Mouse (Mus musculus) cortical plate, adult 2 months (tissue): ENCODE results near the gene Tubgcp4. TPM values are rescaled to one million over a fixed set of nuclear protein-coding genes. Genes with fewer than 3 reads are reported as not detected.

ENCODE experiments used
- H3K27ac ChIP-seq: fragments of 200-500 bp; 2 replicates; pipeline ENCODE4 v1.5.1; 2012; ENCODE audit warnings: low read length, control low read depth, inconsistent platforms; ENCODE audit not compliant: insufficient read depth
- H3K4me1 ChIP-seq: fragments of 200-500 bp; 2 replicates; pipeline ENCODE4 v1.6.1; 2011; ENCODE audit warnings: low read length; ENCODE audit not compliant: control insufficient read depth, insufficient read depth
- H3K4me3 ChIP-seq: fragments of 200-500 bp; 2 replicates; pipeline ENCODE4 v1.5.1; 2011; ENCODE audit warnings: mild to moderate bottlenecking, low read length, control low read depth; ENCODE audit not compliant: insufficient read depth
- CTCF ChIP-seq: fragments of 200-500 bp; IDR thresholded peaks from 2 replicates; pipeline ENCODE4 v1.5.1; 2011; ENCODE audit warnings: mild to moderate bottlenecking, control low read depth, low read length; ENCODE audit not compliant: insufficient read depth; ENCODE audit errors: extremely low read depth
- POLR2A ChIP-seq: fragments of 200-500 bp; IDR thresholded peaks from 2 replicates; pipeline ENCODE4 v1.6.1; 2011; ENCODE audit warnings: mild to moderate bottlenecking, low read length, control low read depth; ENCODE audit not compliant: insufficient read depth; ENCODE audit errors: extremely low read depth
- polyA plus RNA-seq: library from polyadenylated mRNA; depleted of rRNA; stranded (reverse); fragments of >200 nt; gene quantifications from 2 replicates; pipeline ENCODE4 v1.2.3, GENCODE M21; 2012

Gene Tubgcp4
- polyA plus RNA-seq, 1 experiment = 31.3 TPM

DNA sequence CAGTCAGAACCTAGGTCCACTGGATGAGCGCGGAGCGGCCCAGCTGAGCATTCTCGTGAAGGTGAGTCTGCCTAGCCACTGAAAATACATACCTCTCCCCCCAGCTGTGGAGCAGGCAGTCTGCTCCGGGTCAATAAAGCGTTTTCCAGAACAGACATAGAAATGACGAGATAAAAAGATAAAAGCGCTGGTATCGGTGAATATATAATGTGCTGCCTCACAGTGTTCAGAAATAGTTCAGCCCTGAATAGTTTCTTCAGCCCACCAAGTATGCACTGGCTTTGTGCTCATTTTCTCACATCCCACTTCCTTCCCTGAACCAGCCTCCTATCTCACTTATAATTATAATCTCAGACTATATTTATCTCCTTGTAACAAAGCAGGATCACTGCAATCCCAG lies 25.0 kb downstream of the Tubgcp4 start:
- peaks cover 16% of the 10 kb centered on the region for H3K4me1 ChIP-seq
- no peak for TF ChIP-seq POLR2A
- no peak for TF ChIP-seq CTCF
- peak overlapping the region; percentile 70; the same call in 1 of the 2 replicates for H3K27ac ChIP-seq
- no peak overlapping the region for H3K4me3 ChIP-seq

DNA sequence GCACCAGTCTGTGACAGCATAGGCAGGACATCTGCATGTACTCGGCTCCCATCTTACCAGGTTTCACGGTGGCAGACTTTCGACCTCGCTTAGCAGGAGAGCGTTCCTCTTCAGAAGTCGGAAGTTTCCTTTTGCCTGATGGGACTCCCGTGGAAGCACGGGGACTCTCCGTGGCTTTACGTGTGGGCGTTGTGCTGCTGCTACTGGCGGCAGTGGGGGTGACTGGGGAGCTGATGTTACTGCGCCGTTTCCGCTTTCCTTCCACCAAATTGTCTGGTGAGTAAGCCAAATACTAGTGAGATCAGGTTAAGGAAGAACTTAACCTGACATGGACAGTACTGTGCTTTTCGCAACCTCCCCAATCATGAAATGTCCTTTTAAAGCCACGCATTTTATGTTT lies 33.8 kb downstream of the Tubgcp4 start:
- Histone ChIP-seq H3K4me3 (no peak overlapping the region), H3K27ac (no peak overlapping the region), H3K4me1 (peaks cover 12% of the 10 kb centered on the region)
- no peak for TF ChIP-seq CTCF
- TF ChIP-seq POLR2A = no peak

DNA sequence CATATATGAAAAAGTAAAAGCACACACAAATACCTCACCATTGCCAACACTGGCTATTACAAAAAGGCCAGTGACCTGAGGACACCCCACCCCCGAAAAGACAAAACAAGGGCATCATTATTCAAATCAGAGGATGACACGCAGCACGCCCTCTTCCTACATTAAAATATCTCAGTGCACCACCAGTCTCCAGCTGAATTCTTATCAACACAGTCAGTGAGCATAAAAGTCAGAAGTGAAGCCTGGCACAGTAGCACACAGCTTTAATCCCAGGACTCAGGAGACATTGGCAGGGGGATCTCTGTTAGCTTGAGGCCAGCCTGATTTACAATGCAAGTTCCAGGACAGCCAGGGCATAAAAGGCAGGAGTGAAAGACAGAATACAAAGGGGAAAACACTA lies 36.1 kb downstream of the Tubgcp4 start:
- TF ChIP-seq CTCF (no peak), POLR2A (no peak)
- H3K4me1 ChIP-seq = no peaks in the 10 kb centered on the region
- no peak overlapping the region for H3K4me3 ChIP-seq
- no peak overlapping the region for H3K27ac ChIP-seq

DNA sequence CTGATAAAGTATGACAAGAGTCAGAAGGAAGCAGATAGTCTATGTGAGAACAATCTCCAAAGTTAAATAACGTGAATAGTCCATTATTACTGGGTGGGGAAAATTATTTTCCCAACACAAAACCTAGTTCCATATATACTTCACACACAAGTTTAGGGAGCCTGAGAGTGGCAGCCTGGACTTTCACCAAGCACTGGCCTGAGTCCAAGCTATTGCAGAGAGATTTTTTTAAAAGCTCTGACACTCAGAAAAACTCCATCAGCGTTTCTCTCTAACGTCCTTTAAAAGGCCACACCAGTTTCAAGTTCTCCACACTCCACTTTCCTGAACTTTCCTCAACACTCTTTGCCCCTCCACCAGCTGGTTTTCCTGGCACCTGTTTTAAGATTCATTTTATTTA lies 44.0 kb downstream of the Tubgcp4 start:
- H3K27ac ChIP-seq = no peak overlapping the region
- no peak overlapping the region for H3K4me3 ChIP-seq
- TF ChIP-seq CTCF = no peak
- H3K4me1 ChIP-seq = peaks cover 5% of the 10 kb centered on the region

GRCm38 (mm10) chr2:121219177-121219576 lies 48.7 kb downstream of the Tubgcp4 start:
- no peak overlapping the region for H3K4me3 ChIP-seq
- TF ChIP-seq POLR2A (no peak), CTCF (no peak)
- peaks cover 3% of the 10 kb centered on the region; the same call in 1 of the 2 replicates for H3K4me1 ChIP-seq
- no peak overlapping the region for H3K27ac ChIP-seq

- H3K4me1 ChIP-seq = no peaks in the 10 kb centered on the region; the same call in 1 of the 2 replicates
- H3K4me3 ChIP-seq = no peak overlapping the region
- TF ChIP-seq CTCF (no peak), POLR2A (no peak)
- H3K27ac ChIP-seq = no peak overlapping the region
Measured at GRCm38 (mm10) chr2:121219994-121220393, 49.5 kb downstream of the Tubgcp4 start.

DNA sequence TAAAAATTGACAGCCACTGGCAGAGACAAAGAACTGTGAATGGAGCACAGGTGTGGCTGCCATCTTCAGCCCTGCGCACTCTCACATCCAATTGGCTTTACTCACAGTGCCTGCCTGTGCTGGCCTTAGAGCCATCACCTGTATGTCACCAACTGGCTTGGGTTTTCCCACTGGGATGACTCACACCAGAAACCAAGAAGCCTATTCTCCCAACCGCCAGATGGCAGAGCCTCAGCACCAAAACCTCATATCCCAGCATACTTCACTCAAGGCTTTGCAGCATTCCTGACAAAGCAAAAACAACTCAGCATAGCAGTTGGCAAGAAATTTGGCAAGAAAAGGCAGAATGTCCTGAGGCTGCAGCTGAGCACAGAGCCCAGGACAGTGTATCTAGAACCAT lies 52.6 kb downstream of the Tubgcp4 start:
- no peak overlapping the region for H3K27ac ChIP-seq
- no peaks in the 10 kb centered on the region; the same call in 1 of the 2 replicates for H3K4me1 ChIP-seq
- TF ChIP-seq POLR2A (no peak), CTCF (peak; percentile 51)
- no peak overlapping the region for H3K4me3 ChIP-seq

DNA sequence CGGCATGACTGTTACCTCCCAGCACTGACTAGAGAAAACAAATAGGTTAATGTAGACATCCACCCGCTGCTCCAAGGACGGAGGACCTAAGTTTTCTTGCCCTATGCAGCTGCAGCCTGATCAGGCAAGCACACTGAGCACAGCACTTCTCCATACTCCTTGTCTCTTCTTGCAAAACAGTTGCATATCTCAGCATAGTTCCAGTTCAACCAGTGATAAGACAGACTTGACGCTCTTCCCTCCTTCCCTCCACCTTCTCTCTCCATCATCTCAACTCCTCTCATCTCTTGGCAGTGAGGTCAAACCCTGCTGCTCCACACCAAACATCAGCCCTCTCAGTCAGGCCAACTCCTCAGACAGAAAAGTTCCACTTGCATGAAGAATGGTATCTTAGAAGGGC lies 57.7 kb downstream of the Tubgcp4 start:
- H3K27ac ChIP-seq = no peak overlapping the region
- H3K4me1 ChIP-seq = peaks cover 3% of the 10 kb centered on the region; the same call in 1 of the 2 replicates
- H3K4me3 ChIP-seq = no peak overlapping the region
- no peak for TF ChIP-seq POLR2A
- TF ChIP-seq CTCF = no peak

DNA sequence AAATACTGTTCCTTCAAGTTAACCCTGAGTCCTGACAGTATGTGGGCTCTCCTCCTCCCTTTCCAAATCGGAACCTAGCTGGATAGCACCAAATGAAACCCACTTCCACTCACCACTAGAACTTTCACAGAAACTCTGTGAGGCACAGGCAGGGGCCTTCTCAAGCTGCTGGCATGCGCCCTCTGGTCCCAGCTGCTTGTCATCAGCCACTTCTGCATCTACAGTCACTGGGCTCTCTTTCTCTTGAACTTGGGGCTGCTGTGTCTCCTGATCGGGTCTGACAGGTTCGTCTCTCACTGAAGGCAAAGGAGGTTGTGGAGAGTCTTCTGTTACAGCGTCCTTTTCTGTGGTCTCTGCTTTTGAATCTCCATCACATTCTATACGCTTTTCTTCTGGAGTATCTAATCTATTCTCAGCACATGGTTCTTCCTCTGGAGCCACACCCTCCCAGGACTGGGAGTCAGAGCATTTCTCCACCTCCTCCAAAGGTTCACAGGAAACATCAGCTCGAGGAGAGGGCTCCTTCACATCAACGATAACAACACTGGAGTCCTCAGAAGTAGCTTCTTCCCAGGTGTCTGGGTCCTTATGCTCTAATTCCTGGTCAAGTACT lies 65.1 kb downstream of the Tubgcp4 start:
- Histone ChIP-seq H3K4me3 (no peak overlapping the region), H3K27ac (no peak overlapping the region), H3K4me1 (peaks cover 4% of the 10 kb centered on the region; the same call in 1 of the 2 replicates)
- TF ChIP-seq POLR2A (no peak), CTCF (no peak)

- no peak overlapping the region for H3K4me3 ChIP-seq
- no peak overlapping the region for H3K27ac ChIP-seq
- H3K4me1 ChIP-seq = peaks cover 3% of the 10 kb centered on the region; the same call in 1 of the 2 replicates
- no peak for TF ChIP-seq CTCF
- no peak for TF ChIP-seq POLR2A
Measured at GRCm38 (mm10) chr2:121239426-121239825, 69.0 kb downstream of the Tubgcp4 start.
